Mouse (Mus musculus): Measurements from ENCODE around the gene Micu1. TPM values are rescaled to one million over a fixed set of nuclear protein-coding genes. Genes with fewer than 3 reads are reported as not detected.

The Micu1 gene
- polyA plus RNA-seq, 1 experiment, result 41.8 TPM

- H3K27ac ChIP-seq (replicated peaks; ENCODE audit: low read depth, low read length), result no peak overlapping the region
- no peaks in the 10 kb centered on the region for H3K4me1 ChIP-seq (ENCODE audit: control insufficient read depth, insufficient read depth, insufficient read length, low read length)
- no peak overlapping the region for H3K4me3 ChIP-seq (ENCODE audit: insufficient read depth, low read depth, low read length)
Observed at GRCm38 (mm10) chr10:59822857-59823256, 120.6 kb downstream of the Micu1 start.

DNA sequence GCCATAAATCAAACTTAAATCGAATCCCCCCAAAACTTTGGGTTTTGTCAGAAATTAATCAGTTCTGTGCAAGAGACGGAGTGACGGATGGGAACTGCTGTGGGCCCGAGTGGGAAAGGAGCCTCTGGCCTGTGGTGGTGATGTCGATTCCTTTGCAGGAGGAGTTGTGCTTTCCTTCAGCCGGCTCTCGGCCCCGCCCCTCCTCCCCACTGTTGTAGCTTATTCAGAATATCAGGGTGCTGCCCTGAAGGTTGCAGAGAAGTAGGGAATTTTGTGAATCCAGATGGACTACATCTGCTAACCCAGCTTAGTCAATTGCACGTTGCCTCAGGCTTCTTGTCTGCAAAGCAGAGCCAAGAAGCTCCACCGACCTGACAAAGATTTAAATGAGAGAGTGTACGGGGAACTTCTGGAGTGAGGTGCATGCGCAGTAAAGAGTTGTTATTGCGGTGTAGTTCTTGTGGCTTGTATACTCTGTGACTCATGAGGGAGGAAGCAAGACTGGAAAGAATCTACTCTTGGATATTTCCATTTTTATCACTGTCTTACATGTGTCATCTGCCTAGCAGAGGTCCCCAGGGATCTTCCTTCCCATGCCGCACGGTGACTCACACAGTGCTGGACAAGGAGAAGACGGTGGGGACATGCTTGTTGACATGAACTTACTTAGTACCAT lies 123.0 kb downstream of the Micu1 start:
- Histone ChIP-seq H3K4me1 (ENCODE audit: control insufficient read depth, insufficient read depth, insufficient read length, low read length) (no peaks in the 10 kb centered on the region), H3K4me3 (ENCODE audit: insufficient read depth, low read depth, low read length) (no peak overlapping the region), H3K27ac (replicated peaks; ENCODE audit: low read depth, low read length) (no peak overlapping the region)

DNA sequence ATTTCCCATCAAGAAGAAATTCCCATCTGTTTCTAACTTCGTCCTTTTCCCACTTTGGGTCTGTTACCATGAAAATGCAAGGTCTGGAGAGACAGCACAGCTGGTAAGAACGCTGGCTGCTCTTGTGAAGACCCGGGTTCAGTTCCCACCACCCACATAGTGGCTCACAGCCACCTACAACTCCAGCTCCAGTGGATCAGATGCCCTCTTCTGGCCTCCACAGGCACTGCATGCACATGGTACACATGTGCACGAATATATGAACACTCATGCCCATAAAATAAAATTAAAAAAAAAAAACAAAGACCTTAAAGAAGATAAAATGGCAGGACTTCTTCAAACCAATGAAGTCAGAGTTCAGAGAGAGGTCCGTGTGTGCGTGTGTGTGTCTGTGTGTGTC lies 127.6 kb downstream of the Micu1 start:
- H3K4me3 ChIP-seq (ENCODE audit: insufficient read depth, low read depth, low read length), result no peak overlapping the region
- no peaks in the 10 kb centered on the region for H3K4me1 ChIP-seq (ENCODE audit: control insufficient read depth, insufficient read depth, insufficient read length, low read length)
- no peak overlapping the region for H3K27ac ChIP-seq (replicated peaks; ENCODE audit: low read depth, low read length)

DNA sequence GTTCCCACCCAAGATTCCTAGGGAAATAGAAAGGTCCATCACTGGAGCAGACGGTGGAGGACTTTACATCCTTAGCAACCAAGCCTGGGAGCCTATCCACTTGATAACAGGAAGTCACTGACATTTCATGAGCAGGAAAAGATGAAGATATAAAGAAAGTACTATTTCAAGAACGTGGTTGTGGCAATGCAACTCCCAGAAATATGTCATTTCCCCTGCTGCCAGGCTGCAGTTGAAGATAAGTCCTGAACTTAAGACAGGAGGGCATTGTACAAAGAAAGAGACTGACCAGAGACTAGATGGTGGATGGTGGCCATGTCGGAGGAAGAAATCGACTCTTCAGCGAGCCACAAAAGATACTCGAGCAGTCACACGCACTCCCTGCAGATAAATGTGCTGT lies 129.7 kb downstream of the Micu1 start:
- no peaks in the 10 kb centered on the region for H3K4me1 ChIP-seq (ENCODE audit: control insufficient read depth, insufficient read depth, insufficient read length, low read length)
- H3K4me3 ChIP-seq (ENCODE audit: insufficient read depth, low read depth, low read length), result no peak overlapping the region
- no peak overlapping the region for H3K27ac ChIP-seq (replicated peaks; ENCODE audit: low read depth, low read length)

GRCm38 (mm10) chr10:59835301-59836155 lies 133.3 kb downstream of the Micu1 start:
- Histone ChIP-seq H3K4me1 (ENCODE audit: control insufficient read depth, insufficient read depth, insufficient read length, low read length) (no peaks in the 10 kb centered on the region), H3K4me3 (ENCODE audit: insufficient read depth, low read depth, low read length) (no peak overlapping the region), H3K27ac (replicated peaks; ENCODE audit: low read depth, low read length) (no peak overlapping the region)

DNA sequence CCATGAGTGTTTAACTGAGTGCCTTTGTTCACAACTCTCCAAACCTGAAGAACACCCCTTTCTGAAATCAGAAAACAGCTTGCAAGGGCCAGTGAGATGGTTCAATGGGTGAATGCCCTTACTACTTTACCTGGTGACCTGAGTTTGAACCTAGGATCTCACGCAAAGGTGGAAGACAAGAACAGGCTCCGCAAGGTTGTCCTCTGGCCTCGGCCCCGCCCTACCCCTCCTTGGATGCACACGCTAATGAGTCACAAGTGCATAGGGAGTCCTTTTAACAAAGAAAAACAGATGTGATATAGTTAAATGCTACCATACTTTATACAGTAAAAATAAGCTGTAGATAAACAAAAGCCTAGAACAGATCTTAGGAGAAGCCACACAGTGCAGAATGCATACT lies 135.2 kb downstream of the Micu1 start:
- Histone ChIP-seq H3K4me3 (ENCODE audit: insufficient read depth, low read depth, low read length) (no peak overlapping the region), H3K4me1 (ENCODE audit: control insufficient read depth, insufficient read depth, insufficient read length, low read length) (no peaks in the 10 kb centered on the region), H3K27ac (replicated peaks; ENCODE audit: low read depth, low read length) (no peak overlapping the region)

DNA sequence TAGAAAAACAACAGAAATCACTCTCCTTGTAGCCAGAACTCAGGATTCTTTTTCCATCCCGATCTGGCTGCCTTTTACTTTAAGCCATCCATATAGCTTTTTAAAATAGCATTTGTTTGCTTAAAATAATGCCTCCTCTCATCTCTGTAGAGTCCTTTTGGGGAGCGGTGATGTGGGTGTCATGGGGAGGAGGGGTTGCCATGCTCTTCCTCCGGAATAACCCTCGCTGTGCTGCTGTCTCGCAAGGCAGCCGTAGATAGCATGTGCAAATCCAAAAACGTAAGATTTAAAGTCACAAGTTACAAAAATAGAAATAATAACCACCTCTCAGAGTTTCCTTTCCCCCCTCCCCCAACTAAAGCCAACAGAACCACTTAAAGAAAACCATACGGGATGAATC lies 139.2 kb downstream of the Micu1 start:
- H3K4me3 ChIP-seq (ENCODE audit: insufficient read depth, low read depth, low read length), result no peak overlapping the region
- no peaks in the 10 kb centered on the region for H3K4me1 ChIP-seq (ENCODE audit: control insufficient read depth, insufficient read depth, insufficient read length, low read length)
- H3K27ac ChIP-seq (replicated peaks; ENCODE audit: low read depth, low read length), result no peak overlapping the region

DNA sequence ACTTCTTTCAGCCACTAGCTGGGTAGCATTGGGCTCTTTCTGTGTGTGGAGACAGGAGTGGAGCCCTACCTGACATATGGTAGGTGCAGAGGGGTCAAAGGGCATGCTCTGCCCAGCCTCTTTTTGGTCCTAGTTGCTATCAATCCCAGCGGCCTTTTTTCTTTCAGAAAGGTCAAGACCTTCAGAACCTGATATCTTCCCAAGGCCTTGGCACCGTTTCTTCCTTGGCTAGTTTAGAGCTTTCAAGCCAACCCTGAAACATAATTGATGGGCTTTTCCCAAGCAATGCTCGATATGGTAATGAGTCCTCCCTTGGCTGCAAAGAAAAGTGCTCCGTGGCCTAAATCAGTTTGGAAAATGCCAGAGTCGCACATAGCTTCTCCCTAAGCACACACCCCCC lies 140.8 kb downstream of the Micu1 start:
- Histone ChIP-seq H3K27ac (replicated peaks; ENCODE audit: low read depth, low read length) (no peak overlapping the region), H3K4me1 (ENCODE audit: control insufficient read depth, insufficient read depth, insufficient read length, low read length) (no peaks in the 10 kb centered on the region), H3K4me3 (ENCODE audit: insufficient read depth, low read depth, low read length) (no peak overlapping the region)

GRCm38 (mm10) chr10:59844686-59845085 lies 142.4 kb downstream of the Micu1 start:
- no peak overlapping the region for H3K27ac ChIP-seq (replicated peaks; ENCODE audit: low read depth, low read length)
- no peak overlapping the region for H3K4me3 ChIP-seq (ENCODE audit: insufficient read depth, low read depth, low read length)

DNA sequence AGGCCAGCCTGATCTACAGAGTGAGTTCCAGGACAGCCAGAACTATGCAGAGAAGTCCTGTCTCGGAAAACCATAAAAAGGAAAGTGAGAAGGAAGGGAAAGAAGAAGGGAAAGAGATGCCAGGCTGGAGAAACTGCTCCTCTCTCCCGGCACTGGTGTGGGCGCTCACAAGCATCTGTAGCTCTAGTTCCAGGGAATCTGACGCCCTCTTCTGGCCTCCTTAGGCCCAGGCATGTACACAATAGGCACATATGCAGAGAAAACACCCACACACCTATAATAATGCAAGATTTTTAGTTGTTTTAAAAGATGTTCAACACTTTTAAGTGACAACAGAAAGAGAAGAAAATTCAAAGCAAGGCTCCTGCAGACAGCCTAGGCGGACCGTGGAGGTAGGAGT lies 144.1 kb downstream of the Micu1 start:
- Histone ChIP-seq H3K4me1 (ENCODE audit: control insufficient read depth, insufficient read depth, insufficient read length, low read length) (no peaks in the 10 kb centered on the region), H3K4me3 (ENCODE audit: insufficient read depth, low read depth, low read length) (no peak overlapping the region), H3K27ac (replicated peaks; ENCODE audit: low read depth, low read length) (no peak overlapping the region)

More at GRCm38 (mm10) chr10:59844686-59845085, 142.4 kb downstream of the Micu1 start:
- H3K4me1 ChIP-seq (ENCODE audit: control insufficient read depth, insufficient read depth, insufficient read length, low read length), result no peaks in the 10 kb centered on the region

DNA sequence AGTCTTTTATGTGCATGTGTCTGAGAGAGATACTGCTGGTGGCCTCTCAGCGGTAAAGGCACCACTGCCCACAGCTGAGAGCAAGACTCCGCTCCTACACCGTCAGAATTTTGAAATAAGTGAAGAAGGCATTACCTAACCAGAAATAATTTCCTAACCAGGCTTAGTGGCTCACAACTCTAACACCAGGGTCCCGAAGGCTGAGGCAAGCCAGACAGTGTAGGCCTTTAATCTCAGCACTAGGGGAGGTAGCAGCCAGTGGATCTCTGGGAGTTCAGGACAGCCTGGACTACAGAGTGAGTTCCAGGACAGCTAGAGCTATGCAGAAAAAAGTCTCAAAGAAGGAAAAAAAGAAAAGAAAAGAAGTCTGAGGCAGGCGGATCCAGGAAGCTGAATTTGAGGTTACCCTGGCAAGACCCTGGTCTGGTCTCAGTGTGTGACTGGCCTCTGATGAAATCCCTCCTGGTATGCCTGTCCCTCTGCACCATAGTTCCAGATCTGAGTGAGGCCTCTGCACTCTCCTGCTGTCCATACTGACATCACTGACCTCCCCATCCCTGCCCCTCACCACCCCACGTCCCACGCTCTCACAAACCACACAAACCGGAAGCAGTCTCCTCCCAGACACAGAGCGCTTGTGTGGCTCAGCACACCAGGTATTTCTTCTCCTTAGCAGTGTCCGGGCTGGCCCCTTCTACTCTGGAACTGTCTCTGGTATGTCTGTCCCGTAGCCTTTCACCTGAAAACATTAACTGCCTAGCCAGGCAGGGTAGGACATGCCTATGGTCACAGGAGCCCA lies 146.0 kb downstream of the Micu1 start:
- no peak overlapping the region for H3K27ac ChIP-seq (replicated peaks; ENCODE audit: low read depth, low read length)
- no peaks in the 10 kb centered on the region for H3K4me1 ChIP-seq (ENCODE audit: control insufficient read depth, insufficient read depth, insufficient read length, low read length)
- no peak overlapping the region for H3K4me3 ChIP-seq (ENCODE audit: insufficient read depth, low read depth, low read length)

DNA sequence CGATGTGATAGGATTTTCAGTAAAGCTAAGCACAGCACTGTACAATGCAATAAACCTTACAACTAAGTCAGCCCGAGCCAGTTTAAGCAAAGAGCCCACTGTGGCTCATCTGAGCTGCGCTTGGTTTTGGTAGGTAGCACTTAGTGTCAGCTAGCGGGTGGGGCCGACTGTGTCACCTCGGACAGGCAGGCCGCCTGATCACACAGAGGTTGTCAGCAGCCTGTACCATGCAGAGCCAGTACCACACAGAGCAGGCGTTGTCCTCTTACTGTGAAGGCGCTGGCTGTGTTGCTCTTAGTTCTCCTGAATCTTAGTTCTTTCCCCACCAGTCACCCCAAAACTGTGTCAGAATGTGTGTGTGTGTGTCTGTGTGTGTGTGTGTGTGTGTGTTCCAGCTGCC lies 146.7 kb downstream of the Micu1 start:
- Histone ChIP-seq H3K4me3 (ENCODE audit: insufficient read depth, low read depth, low read length) (no peak overlapping the region), H3K4me1 (ENCODE audit: control insufficient read depth, insufficient read depth, insufficient read length, low read length) (no peaks in the 10 kb centered on the region), H3K27ac (replicated peaks; ENCODE audit: low read depth, low read length) (no peak overlapping the region)

DNA sequence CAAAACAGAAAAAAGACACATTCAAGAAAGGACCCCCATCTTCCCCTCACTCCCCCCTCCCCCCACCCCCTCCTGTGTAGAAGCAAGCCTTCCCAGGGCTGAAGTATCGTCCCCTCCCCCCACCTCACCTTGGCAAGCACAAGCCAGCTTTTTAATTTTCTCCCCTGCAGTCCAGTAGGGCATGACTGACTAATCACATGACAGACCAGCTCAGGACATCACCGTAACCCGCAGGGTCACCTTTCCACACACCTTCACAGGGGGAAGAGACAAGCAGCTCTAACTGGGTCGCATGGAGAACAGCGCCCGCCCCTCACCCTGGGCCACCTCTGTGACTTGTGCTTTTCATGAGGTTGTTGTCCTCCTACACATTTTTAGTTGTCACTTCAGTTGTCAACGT lies 147.1 kb downstream of the Micu1 start:
- H3K4me3 ChIP-seq (ENCODE audit: insufficient read depth, low read depth, low read length), result no peak overlapping the region
- no peak overlapping the region for H3K27ac ChIP-seq (replicated peaks; ENCODE audit: low read depth, low read length)
- H3K4me1 ChIP-seq (ENCODE audit: control insufficient read depth, insufficient read depth, insufficient read length, low read length), result no peaks in the 10 kb centered on the region

DNA sequence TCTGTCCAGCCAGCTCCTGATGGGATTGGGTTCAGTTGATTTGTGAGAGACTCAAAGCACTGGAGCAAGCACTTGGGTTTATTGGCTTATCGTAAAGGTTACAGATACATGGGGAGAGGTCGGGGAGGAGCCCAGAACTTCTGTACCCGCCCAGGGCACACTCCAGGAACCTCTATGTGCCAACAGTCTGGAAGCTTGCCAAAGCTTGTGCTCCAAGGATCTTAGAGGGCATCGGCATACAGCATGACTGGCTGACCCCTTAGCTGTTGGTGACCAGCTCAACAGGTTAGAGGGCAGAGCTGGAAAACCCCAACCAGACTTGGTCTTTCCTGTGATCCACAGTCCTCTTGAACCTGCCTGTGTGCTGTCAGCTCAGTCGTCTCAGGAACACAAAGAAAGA lies 154.9 kb downstream of the Micu1 start:
- H3K27ac ChIP-seq (replicated peaks; ENCODE audit: low read depth, low read length), result no peak overlapping the region
- H3K4me1 ChIP-seq (ENCODE audit: control insufficient read depth, insufficient read depth, insufficient read length, low read length), result no peaks in the 10 kb centered on the region
- H3K4me3 ChIP-seq (ENCODE audit: insufficient read depth, low read depth, low read length), result no peak overlapping the region

DNA sequence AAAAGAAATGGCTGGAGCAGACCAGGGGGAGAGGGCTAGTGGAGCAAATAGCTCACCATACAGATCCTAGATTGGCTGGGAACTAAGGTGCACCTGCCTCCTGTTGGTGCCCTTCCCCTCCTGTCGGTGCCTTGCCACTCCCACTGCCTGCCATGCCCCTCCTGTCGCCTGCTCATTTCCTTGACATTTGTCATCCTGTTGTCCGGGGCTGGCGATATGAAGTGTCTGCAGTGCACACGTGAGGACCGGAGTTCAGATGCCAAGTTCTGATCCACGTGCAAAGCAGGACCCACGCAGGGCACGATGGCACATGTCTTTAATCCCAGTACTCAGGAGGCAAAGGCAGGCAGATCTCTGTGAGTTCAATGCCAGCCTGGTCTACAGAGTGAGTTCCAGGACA lies 158.4 kb downstream of the Micu1 start:
- no peaks in the 10 kb centered on the region for H3K4me1 ChIP-seq (ENCODE audit: control insufficient read depth, insufficient read depth, insufficient read length, low read length)
- no peak overlapping the region for H3K27ac ChIP-seq (replicated peaks; ENCODE audit: low read depth, low read length)
- H3K4me3 ChIP-seq (ENCODE audit: insufficient read depth, low read depth, low read length), result no peak overlapping the region
